Mouse (Mus musculus) CD8-positive naive resting alpha-beta T cell, adult 2 months (primary cell): ENCODE results near the gene Iqce.
"Not testable (repeated sequence)": the region's sequence is repeated elsewhere in the genome, so short reads cannot be mapped to it uniquely, and the experiment has no call there.

Source experiments
- DNase-seq, 2 experiments: peaks; one replicate each; pipeline ENCODE4 v3.0.0; 2022; ENCODE audit warnings: low read depth in 2 of 2, low spot score in 2 of 2

Iqce gene

DNA sequence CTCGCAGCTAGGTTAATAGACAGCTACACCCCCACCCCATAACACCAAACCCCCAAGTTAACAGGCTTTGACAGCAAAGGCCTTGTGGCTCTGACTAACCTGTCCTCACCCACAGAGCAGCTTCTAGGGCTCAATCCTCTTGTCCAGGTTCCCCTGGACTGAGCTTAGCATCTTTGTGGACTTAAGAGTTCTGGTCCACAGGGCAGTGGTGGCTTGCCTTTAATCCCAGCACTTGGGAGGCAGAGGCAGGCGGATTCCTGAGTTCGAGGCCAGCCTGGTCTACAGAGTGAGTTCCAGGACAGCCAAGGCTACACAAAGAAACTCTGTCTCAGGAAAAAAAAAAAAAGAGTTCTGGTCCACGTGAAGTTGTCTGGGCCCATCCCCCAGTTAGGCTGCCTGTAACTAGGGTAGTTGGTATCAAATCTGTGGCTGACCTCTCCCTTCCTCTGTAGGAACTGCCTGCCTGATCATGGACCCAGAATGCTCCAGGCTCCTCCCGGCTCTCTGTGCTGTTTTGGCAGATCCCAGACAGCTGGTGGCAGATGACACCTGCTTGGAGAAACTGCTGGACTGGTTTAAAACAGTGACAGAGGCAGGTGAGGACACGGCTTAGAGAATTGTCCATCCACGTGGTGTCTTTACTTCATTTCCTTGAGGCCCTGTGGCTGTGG, 3.5 kb upstream of the Iqce start:
- DNase-seq: no peak

DNA sequence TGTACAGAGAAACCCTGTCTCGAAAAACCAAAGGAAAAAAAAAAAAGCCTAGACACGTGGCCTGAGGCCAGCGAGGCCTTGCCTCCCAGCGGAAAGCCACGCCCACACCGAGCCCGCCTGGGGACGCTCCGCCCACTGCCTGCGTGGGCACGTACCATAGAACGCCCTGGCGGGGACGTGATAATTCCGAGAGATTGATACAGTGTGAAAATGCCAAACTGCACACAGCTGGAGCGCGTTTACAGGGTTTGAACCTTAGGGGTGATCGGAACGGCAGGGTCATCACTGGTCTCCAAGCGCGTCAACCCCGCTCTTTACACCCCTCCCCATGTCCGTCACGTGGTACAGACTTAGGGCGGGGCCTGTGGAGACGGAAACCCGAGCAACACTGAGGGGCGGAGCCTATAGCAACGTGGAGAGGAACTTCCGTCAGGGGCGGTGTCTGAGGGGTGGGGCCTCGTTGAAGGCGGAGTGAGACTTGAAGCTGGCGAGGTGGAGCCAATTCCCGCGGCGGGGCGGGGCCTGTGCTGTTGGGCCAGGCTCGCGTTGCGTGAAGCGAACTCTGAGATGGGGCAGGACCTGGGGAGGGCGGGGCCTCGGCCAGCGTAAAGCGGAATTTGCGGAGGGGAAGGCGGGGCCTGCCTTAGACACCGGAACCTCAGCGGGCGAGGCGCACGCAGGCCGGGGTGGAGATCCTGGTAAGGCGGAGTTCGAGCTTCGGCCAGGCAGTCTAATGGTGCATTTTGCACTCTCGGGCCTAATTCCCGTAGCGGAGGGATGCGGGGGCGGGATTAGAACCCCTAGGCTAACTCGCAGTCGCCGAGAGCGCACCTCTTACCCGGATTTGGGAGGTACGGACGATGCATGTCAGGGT, 2.4 kb upstream of the Iqce start, which contains the start of gene Brat1:
TSS of gene Brat1 (plus strand) at position 634 of the 874 bp plus-strand sequence.
- peak; percentile 100 for DNase-seq

DNA sequence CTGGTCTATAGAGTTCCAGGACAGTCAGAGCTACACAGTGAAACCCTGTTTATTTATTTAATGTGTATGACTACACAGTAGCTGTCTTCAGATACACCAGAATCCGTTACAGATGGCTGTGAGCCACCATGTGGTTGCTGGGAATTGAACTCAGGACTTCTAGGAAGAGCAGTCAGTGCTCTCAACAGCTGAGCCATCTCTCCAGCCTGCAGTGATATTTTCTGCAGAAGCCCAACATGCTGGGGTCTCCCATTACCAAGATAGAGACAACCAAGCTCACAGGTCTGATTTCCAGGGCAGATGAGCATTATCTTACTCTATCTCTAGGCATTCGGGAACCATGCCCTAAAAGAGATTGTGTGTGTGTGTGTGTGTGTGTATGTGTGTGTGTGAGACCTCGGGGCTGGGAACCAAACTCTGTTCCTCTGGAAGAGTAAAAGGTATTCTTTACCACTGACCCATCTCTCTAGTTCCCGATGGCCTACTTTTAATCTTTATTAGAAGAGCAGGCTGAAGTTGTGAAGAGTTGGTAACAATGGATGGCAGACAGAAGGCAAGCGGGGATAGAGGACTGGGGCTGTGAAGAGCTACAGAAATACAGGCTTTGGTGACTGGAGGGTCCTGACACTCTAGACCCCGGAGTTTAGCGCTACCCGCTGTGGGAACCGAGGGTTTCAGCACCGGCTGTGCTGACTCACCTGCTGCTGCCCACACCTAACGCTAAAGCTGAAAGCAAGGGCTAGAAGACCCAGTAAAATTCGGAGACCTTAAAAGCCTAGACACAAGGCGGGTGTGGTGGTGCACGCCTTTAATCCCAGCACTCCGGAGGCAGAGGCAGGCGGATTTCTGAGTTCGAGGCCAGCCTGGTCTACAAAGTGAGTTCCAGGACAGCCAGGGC, 1.6 kb upstream of the Iqce start:
- peak in 1 of 2 experiments; percentile 11 for DNase-seq

- DNase-seq: no peak
These were observed 519 bp upstream of the Iqce start for GRCm38 (mm10) chr5:140702618-140703175.

DNA sequence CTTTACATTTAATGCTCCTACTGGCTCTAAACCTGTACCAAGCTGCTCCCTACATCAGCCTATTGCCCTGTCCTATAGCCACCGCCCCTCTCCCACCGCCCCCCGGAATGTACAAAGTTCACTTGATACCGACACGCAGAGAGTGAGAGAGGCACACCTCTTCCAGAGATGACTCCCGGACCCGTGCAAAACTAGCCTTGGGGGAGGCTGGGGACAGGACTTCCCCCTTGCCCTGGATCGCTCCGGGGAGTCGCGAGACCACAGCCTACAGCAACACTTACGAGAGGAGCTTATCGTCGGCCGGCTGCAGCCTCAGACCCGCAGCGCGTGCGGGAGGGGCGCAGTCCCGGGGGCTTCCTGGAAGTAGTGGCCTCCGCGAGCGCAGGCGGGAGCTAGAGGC, 517 bp downstream of the Iqce start:
- DNase-seq: no peak

DNA sequence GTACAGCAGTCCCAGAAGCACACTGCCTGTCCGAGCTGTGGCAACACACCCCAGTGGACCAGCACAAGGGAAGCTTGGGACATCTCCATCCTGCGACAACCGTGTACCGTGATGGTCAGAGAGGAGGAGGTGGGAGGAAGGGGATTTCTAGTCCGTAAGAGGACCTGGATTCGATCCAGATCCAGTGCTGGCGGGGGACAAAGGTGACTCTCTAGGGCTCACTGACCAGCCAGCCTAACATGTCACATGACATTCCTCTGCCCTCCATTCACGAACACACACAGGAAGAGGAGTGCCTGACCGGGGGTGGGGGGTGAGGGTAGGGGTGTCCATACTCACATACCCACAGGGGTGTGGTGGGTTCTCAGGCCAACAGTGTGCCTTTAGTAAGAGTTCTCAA, 2.4 kb downstream of the Iqce start:
- no peak for DNase-seq

GRCm38 (mm10) chr5:140695987-140696386, 6.2 kb downstream of the Iqce start:
- DNase-seq: no peak

- DNase-seq: no peak
These were observed 13.7 kb downstream of the Iqce start for GRCm38 (mm10) chr5:140688434-140688833.

GRCm38 (mm10) chr5:140684343-140685148, 17.6 kb downstream of the Iqce start:
- peak; percentile 19 to 31 for DNase-seq

GRCm38 (mm10) chr5:140682113-140682512, 20.1 kb downstream of the Iqce start:
- no peak for DNase-seq

GRCm38 (mm10) chr5:140680950-140681349, 21.2 kb downstream of the Iqce start:
- no peak for DNase-seq

DNA sequence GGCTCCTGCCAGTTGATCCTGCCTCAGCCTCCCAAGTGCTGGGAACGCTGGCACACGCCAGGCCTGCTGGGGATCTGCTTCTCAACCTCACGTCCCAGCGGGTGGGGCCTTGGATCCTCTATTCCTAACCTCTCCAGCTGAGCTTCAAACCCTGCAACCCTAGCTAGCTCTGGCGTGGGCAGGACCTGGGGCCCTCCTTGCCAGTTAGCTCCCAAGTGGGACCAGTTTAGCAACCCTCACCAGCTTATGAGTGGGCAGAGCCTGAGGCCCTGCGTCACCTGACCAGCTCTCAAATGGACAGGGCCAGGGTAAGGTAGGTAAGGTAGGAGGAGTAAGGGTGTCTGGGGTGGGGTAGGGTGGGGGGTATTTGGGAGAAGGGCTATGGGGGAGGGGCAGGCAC, 22.1 kb downstream of the Iqce start:
- no peak for DNase-seq

- no peak for DNase-seq
These were observed 25.0 kb downstream of the Iqce start for GRCm38 (mm10) chr5:140677137-140677536.

GRCm38 (mm10) chr5:140675640-140676039, 26.5 kb downstream of the Iqce start:
- no peak for DNase-seq

DNA sequence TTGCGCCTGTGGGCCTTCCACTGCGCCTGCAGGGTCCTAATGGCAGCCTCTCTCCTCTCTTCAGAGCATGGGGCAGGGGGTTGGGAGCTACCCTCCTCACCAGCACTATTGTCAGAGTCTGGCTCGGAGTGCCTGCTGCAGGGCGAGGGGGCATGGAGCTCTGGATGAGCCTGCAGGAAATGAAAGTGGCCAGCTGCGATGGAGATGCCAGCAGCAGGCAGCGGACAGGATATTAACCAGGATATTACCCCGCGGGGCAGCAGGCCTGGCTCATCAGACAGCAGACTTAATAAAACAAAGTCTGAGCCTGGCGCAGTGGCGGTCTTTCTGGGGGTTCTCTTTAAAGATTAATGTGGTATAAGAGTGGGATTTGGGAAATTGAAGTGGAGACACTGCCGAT, 27.1 kb downstream of the Iqce start:
- DNase-seq: no peak

- no peak for DNase-seq
These were observed 28.1 kb downstream of the Iqce start for GRCm38 (mm10) chr5:140674036-140674435.

DNA sequence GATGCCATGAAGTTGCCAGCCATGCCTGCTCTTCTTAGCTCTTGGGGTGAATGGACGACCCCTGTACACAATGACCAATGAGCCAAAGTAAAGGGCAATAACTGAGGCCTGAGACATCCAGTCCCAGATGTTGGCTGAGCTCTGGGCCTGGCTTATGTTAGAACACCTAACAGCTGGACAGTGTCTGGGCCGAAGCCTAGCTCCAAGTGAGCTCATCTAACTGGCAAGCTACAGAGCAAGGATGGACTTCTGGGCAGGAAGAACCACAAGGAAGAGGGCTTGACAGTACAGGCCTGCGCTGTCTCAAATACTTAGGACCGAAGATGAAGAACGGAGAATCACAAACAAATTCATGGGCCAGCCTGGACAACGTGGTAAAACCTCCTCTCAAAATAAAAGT, 29.6 kb downstream of the Iqce start:
- not testable (repeated sequence) for DNase-seq

DNA sequence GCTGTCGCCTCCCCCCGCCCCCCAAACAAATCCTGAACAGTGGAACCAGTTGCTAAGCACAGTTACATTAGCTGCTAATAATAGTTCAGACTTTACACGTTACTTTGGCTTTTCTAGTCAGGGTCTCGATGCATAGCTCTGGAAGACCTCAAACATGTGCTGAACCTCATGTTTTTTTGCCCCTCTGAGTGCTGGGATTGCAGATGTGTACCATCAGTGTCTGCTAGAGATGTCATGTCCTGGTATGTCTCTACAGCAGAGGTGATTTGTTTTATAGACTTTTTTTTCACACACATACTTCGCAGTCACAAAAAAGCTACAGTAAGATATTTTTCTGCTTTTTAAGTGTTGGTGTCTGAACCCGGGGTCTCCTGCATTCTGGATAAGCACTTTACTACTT, 30.1 kb downstream of the Iqce start:
- DNase-seq: no peak

DNA sequence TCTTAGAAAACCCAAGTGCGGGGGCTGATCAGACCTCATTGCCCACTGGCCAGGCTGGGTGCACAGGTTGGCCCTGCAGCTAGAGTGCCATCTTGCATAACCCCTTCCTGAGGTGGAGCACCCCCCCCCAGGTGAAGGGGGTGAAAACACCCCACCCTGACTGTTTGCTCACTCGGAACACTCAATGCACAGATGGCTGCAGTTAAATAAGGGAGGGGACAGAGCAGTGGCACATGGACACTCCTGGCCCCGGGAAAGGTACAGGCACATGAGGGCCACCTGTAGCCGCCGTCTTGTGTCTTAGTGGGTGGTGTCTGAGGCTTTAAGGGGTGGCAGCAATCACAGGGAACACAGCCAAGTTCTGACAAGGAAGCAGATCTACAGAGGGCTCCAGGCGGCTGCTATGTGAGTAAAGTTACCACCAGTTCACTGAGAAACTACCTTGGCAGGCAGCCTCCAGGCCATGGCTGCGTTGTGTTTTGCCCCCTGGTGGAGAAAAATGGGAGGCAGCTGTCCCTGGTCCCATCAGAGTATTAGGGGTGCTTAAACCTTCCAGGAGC, 38.5 kb downstream of the Iqce start:
- DNase-seq: peak; percentile 71 to 76
